Mouse (Mus musculus): ENCODE measurements around the gene Ptpdc1. TPM values are rescaled to one million over a fixed set of nuclear protein-coding genes. Genes with fewer than 3 reads are reported as not detected.

The Ptpdc1 gene
- 21.8 and 23.1 TPM in 2 replicates for polyA plus RNA-seq (2012; rRNA removed)

DNA sequence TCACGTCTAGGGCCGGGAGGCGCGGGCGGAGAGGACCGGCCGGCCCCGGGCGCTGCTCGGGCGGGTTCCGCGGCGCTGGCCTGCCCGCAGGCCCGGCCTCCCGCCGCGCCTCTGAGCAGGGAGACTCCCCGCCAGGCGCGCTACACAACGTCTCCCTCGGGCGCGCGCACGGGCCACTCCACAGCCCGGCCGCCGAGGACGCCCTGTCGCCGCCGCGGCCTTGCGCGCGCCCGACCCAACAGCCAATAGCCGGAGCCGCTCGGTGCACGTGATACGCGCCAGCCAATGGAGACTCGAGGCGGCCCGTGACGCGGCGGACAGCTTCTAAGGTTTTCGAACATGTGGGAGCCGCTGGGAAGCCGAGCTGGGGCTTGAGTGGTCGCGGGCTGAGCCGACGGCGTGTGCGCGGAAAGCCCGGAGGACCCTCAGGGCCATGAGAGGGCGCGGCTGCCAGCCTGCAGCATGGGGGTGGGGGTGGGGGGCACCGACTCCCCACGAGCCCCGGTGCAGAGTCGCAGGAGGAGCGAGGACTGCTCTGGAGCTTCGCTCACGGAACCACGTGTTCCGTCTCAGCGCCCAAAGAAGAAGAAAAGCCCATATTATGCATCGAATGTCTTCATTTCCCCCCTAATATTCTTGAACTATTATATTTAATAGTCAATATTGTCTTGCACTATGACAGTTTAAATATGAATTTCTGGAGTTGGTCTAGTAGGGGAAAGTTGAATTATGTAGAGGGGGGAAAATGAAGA lies at the start of gene Ptpdc1:
TSS of gene Ptpdc1 (minus strand) at position 232 of the 752 bp plus-strand sequence.
- peak within 1 kb of the TSS; percentile 70 for H3K4me3 ChIP-seq (replicated peaks; ENCODE audit: insufficient read depth, low read depth, low read length)
- TF ChIP-seq POLR2A (IDR thresholded peaks at IDR 0.05; ENCODE audit: borderline replicate concordance, insufficient read depth, low read length) (peak; percentile 61), CTCF (IDR thresholded peaks at IDR 0.05; ENCODE audit: borderline replicate concordance, insufficient read depth, low read depth, low read length) (no peak)
- no peaks in the 10 kb centered on the region for H3K27me3 ChIP-seq (ENCODE audit: control insufficient read depth, insufficient read depth, low read length)
- peak within 1 kb of the TSS; percentile 81 for H3K27ac ChIP-seq (ENCODE audit: insufficient read depth, low read length)
- H3K4me1 ChIP-seq (ENCODE audit: control insufficient read depth, insufficient read depth, low read length) = peaks cover 3% of the 10 kb centered on the region; the same call in 1 of the 2 replicates
- DNase-seq = peak; percentile 96 to 97
- WGBS = 1% methylated on average over 76 of the region's 76 CpGs

DNA sequence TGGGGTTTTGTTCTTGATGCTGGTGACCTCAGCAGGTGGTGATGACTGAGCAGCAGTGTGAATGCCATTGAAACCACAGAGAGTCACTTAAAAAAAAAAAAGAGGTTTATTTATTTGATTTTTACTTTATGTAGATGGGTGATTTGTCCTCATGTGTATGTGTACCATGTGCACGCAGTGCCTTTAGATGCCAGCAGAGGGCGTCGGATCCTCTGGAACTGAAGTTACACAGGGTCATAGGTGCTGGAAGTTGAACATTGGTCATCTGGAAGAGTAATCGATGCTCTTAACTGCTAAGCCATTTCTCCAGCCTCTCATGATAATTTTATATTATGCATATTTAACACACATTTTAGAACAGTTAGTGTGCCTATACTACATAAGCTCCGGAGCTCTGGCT lies 49.1 kb upstream of the Ptpdc1 start:
- WGBS = 84% methylated on average over 5 of the region's 5 CpGs
- Histone ChIP-seq H3K4me3 (replicated peaks; ENCODE audit: insufficient read depth, low read depth, low read length) (no peak overlapping the region), H3K27ac (ENCODE audit: insufficient read depth, low read length) (no peak overlapping the region), H3K27me3 (ENCODE audit: control insufficient read depth, insufficient read depth, low read length) (peaks cover 3% of the 10 kb centered on the region; the same call in 1 of the 2 replicates), H3K4me1 (ENCODE audit: control insufficient read depth, insufficient read depth, low read length) (no peaks in the 10 kb centered on the region)
- no peak for DNase-seq
- TF ChIP-seq POLR2A (IDR thresholded peaks at IDR 0.05; ENCODE audit: borderline replicate concordance, insufficient read depth, low read length) = no peak
- no peak for TF ChIP-seq CTCF (IDR thresholded peaks at IDR 0.05; ENCODE audit: borderline replicate concordance, insufficient read depth, low read depth, low read length)

DNA sequence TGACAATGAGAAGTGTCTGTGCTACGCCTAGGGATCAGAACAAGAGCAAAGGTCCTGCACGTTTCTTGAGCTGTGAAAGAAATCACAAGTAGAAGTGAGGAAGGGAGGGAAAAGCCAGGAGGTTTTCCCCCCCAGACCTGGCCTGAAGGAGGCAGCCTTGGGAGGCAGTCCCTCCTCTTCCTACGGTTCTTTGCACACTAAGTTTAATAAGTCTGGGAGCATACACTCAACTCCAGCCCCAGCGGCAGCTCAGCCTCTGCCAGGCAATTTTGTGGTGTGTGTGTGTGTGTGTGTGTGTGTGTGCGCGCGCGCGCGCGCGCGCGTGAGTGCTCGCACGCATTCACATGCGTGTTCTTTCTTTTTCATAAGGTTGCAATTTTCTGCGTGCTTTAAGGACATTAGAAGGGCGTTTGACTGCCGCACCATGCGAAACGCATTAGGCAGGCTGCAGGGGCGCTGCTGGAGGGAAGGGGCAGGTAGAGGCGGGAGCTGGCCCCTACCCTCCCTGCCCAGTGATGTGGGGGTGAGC lies 46.9 kb upstream of the Ptpdc1 start:
- WGBS = 3% methylated on average over 24 of the region's 24 CpGs
- H3K4me1 ChIP-seq (ENCODE audit: control insufficient read depth, insufficient read depth, low read length) = no peaks in the 10 kb centered on the region; the same call in 1 of the 2 replicates
- no peak overlapping the region for H3K4me3 ChIP-seq (replicated peaks; ENCODE audit: insufficient read depth, low read depth, low read length)
- peaks cover 6% of the 10 kb centered on the region; the same call in 1 of the 2 replicates for H3K27me3 ChIP-seq (ENCODE audit: control insufficient read depth, insufficient read depth, low read length)
- H3K27ac ChIP-seq (ENCODE audit: insufficient read depth, low read length) = no peak overlapping the region
- DNase-seq = no peak
- TF ChIP-seq POLR2A (IDR thresholded peaks at IDR 0.05; ENCODE audit: borderline replicate concordance, insufficient read depth, low read length) (no peak), CTCF (IDR thresholded peaks at IDR 0.05; ENCODE audit: borderline replicate concordance, insufficient read depth, low read depth, low read length) (no peak)

DNA sequence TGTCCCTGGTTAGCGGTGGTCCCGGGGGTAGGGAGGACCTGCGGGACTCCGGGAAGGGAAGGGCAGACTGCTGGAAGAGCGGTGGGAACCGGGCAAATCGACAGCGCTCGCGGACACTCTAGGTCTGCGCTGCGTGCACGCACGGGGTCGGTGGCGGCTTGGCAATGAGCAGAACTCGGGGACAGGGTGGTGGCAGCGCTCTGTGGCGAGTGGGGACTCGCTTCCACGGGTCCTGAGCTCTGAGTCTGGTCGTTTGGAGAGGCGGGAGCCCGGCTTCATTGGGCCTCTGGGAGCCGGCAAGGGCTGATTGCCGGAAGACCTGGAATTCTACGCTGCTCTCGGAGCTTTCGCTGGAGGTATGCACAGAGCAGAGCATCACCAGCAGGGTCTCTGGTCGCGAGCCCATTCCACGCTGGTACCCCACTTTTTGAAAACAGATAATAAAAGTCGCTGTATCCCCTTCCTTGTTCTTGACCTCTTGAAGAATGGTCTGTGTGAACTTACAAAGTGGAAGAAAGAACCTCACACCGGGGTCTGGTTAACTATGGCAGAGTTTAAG lies 43.6 kb upstream of the Ptpdc1 start:
- WGBS = 1% methylated on average over 34 of the region's 34 CpGs
- Histone ChIP-seq H3K4me3 (replicated peaks; ENCODE audit: insufficient read depth, low read depth, low read length) (peak overlapping the region; percentile 12), H3K27me3 (ENCODE audit: control insufficient read depth, insufficient read depth, low read length) (peaks cover 20% of the 10 kb centered on the region; the same call in 1 of the 2 replicates)

DNA sequence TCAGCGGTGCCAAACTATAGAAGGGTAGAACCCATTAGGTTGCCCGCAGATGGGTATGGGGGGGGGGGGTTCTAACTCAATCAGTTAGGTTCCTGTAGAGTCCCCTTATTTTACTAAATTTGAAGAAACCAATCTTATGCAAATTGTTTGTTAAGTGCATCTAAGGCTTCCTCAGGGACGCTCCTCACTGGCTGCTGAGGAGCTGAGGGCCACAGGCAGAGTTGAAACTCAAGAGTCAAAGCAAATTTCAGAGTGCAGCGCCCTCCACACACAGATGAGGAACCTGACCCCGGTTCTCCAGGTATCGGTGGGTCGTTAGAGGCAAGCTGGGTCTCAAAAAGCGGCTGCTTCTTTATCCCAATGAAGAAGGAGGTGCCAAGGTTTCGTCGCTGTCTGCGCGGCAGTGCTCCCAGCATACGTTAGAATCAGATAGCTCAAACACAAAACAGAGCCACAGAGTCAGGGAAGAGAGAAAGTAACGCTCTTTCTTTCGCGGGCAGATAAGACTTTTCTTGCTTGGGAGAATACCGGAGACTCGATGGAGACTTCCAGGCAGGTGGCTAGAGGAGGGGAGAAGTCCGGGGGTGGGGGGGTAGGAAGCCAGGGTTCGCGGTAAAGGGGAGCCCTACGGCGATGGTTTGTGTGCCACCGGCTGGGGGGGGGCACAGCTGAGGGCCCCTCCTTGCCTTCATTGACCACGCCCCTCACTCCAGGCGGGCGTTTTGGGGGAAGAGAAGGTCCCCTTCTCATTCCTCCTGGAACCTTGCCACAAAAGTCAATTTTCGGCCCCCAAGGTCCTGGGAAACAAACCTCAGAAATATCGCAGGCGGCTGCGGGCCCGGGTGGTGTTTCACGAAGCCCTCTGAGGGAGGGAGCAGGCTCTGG lies 42.9 kb upstream of the Ptpdc1 start:
- Histone ChIP-seq H3K27me3 (ENCODE audit: control insufficient read depth, insufficient read depth, low read length) (peaks cover 21% of the 10 kb centered on the region; the same call in 1 of the 2 replicates), H3K27ac (ENCODE audit: insufficient read depth, low read length) (no peak overlapping the region)
- WGBS = 5% methylated on average over 33 of the region's 33 CpGs

More for the DNA sequence above, 43.6 kb upstream of the Ptpdc1 start:
- Histone ChIP-seq H3K4me1 (ENCODE audit: control insufficient read depth, insufficient read depth, low read length) (peaks cover 4% of the 10 kb centered on the region), H3K27ac (ENCODE audit: insufficient read depth, low read length) (no peak overlapping the region)
- no peak for TF ChIP-seq POLR2A (IDR thresholded peaks at IDR 0.05; ENCODE audit: borderline replicate concordance, insufficient read depth, low read length)
- no peak for TF ChIP-seq CTCF (IDR thresholded peaks at IDR 0.05; ENCODE audit: borderline replicate concordance, insufficient read depth, low read depth, low read length)
- DNase-seq = peak in 1 of 2 experiments; percentile 34

DNA sequence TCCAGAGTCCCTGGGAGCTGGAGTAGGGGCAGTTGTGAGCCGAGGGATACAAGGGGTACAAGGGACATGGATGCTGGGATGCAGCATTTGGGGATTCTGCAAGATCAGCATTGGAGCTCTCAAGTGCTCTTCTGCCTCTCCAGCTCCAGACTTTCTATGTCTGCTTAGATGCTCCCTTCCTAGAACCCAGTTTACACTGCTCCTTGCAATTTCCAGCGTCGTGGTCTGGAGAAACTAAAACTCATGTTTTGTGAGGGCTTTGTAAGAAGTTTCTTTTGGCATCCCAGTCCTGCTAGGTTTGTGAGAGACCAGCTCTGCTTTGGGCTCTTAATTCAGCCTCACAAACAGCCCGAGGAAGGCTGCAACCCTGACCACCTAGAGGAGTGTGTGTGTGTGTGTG lies 42.0 kb upstream of the Ptpdc1 start:
- TF ChIP-seq POLR2A (IDR thresholded peaks at IDR 0.05; ENCODE audit: borderline replicate concordance, insufficient read depth, low read length) (no peak), CTCF (IDR thresholded peaks at IDR 0.05; ENCODE audit: borderline replicate concordance, insufficient read depth, low read depth, low read length) (no peak)
- H3K4me3 ChIP-seq (replicated peaks; ENCODE audit: insufficient read depth, low read depth, low read length) = no peak overlapping the region
- no peak overlapping the region for H3K27ac ChIP-seq (ENCODE audit: insufficient read depth, low read length)
- peaks cover 22% of the 10 kb centered on the region; the same call in 1 of the 2 replicates for H3K27me3 ChIP-seq (ENCODE audit: control insufficient read depth, insufficient read depth, low read length)
- no peak for DNase-seq
- WGBS = 26% methylated on average over 4 of the region's 4 CpGs
- H3K4me1 ChIP-seq (ENCODE audit: control insufficient read depth, insufficient read depth, low read length) = peaks cover 4% of the 10 kb centered on the region

More for the DNA sequence above, 42.9 kb upstream of the Ptpdc1 start:
- H3K4me1 ChIP-seq (ENCODE audit: control insufficient read depth, insufficient read depth, low read length) = peaks cover 4% of the 10 kb centered on the region
- H3K4me3 ChIP-seq (replicated peaks; ENCODE audit: insufficient read depth, low read depth, low read length) = no peak overlapping the region
- DNase-seq = no peak
- TF ChIP-seq POLR2A (IDR thresholded peaks at IDR 0.05; ENCODE audit: borderline replicate concordance, insufficient read depth, low read length) (no peak), CTCF (IDR thresholded peaks at IDR 0.05; ENCODE audit: borderline replicate concordance, insufficient read depth, low read depth, low read length) (no peak)

Measured in cerebellum, adult 2 months (tissue).